Comparison of ENCODE assay signal across 30 mouse cellular contexts in the genomic region with DNA sequence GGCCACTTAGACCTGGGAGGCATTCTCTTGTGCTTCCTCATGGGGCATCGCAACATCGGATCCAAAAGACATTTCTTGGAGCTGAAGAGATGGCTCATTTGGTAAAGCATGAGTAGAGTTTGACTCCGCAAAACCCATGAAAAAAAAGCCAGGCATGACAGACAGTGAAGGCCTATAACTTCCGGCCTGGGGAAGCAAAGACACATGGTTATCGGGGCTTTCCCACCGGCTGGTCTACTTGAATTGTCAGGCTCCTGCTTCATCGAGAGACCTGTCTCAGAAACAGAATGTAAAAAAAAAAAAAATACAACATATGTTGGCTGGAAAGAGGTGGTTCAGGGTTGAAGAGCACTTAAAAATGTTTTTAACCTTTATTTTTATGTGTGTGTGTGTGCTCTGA.
"Had no signal": no experiment of that assay in that cellular context is flagged by ENCODE, and none has a peak within 500 bp of the region (broad histone marks: within the 10 kb centered on the region; RNA-seq: fewer than 3 reads in every experiment).

No protein-coding gene starts in this region.

- H3K27ac ChIP-seq: limb, embryonic 10.5 days; limb, embryonic 12.5 days; limb, embryonic 13.5 days; limb, embryonic 15.5 days; liver, embryonic 12.5 days; liver, embryonic 13.5 days; liver, embryonic 14.5 days; liver, embryonic 15.5 days; lung, embryonic 15.5 days; macrophage; midbrain, embryonic 10.5 days; midbrain, embryonic 12.5 days; midbrain, embryonic 13.5 days; midbrain, embryonic 15.5 days; neural tube, embryonic 12.5 days had no signal

- H3K9me3 ChIP-seq: limb, embryonic 10.5 days; limb, embryonic 13.5 days; limb, embryonic 15.5 days; liver, embryonic 12.5 days; liver, embryonic 13.5 days; liver, embryonic 15.5 days; lung, embryonic 15.5 days; midbrain, embryonic 10.5 days; midbrain, embryonic 12.5 days; midbrain, embryonic 13.5 days; midbrain, embryonic 15.5 days; neural tube, embryonic 12.5 days had no signal

- H3K27me3 ChIP-seq: limb, embryonic 12.5 days; limb, embryonic 13.5 days; limb, embryonic 15.5 days; liver, embryonic 12.5 days; liver, embryonic 13.5 days; liver, embryonic 15.5 days; lung, embryonic 15.5 days; midbrain, embryonic 12.5 days; midbrain, embryonic 13.5 days; midbrain, embryonic 15.5 days; neural tube, embryonic 12.5 days had no signal

- H3K36me3 ChIP-seq: limb, embryonic 10.5 days; limb, embryonic 12.5 days; limb, embryonic 13.5 days; limb, embryonic 15.5 days; liver, embryonic 12.5 days; liver, embryonic 13.5 days; liver, embryonic 15.5 days; lung, embryonic 15.5 days; midbrain, embryonic 10.5 days; midbrain, embryonic 12.5 days; midbrain, embryonic 13.5 days; midbrain, embryonic 15.5 days; neural tube, embryonic 12.5 days had no signal

- H3K4me1 ChIP-seq: liver, embryonic 13.5 days; liver, embryonic 15.5 days; lung, embryonic 15.5 days had no signal

- H3K4me2 ChIP-seq: limb, embryonic 12.5 days; limb, embryonic 13.5 days; limb, embryonic 15.5 days; liver, embryonic 11.5 days; liver, embryonic 12.5 days; liver, embryonic 13.5 days; liver, embryonic 15.5 days; lung, embryonic 14.5 days; lung, embryonic 15.5 days; midbrain, embryonic 11.5 days; midbrain, embryonic 12.5 days; midbrain, embryonic 13.5 days; midbrain, embryonic 15.5 days; neural tube, embryonic 12.5 days had no signal

- H3K4me3 ChIP-seq: limb, embryonic 10.5 days; limb, embryonic 12.5 days; limb, embryonic 13.5 days; limb, embryonic 15.5 days; liver, embryonic 12.5 days; liver, embryonic 13.5 days; liver, embryonic 15.5 days; lung, embryonic 15.5 days; megakaryocyte, embryonic 14.5 days; midbrain, embryonic 10.5 days; midbrain, embryonic 12.5 days; midbrain, embryonic 13.5 days; midbrain, embryonic 15.5 days; myocyte; neural tube, embryonic 12.5 days had no signal

- DNase-seq: left cerebral cortex, postnatal 4 days; liver; liver, embryonic 13.5 days; liver, postnatal 0 days; lung, adult 18-20 months; lung, adult 2 months; lung, embryonic 14.5 days; lung, postnatal 10 days; lung, postnatal 14 days; lung, postnatal 36 days; lung, postnatal 4 days; midbrain, embryonic 14.5 days had no signal

- H3K9ac ChIP-seq: limb, embryonic 12.5 days; limb, embryonic 13.5 days; limb, embryonic 15.5 days; liver, embryonic 12.5 days; liver, embryonic 13.5 days; liver, embryonic 14.5 days; liver, embryonic 15.5 days; liver, postnatal 0 days; lung, embryonic 14.5 days; lung, embryonic 15.5 days; midbrain, embryonic 12.5 days; midbrain, embryonic 13.5 days; midbrain, embryonic 15.5 days; neural tube, embryonic 12.5 days had no signal
